Mouse (Mus musculus) layer of hippocampus, postnatal 25 days (tissue): ENCODE measurements at regions not wholly inside any gene's neighbourhood (a gene's known extent, or its start where the extent isn't known, plus 50 kb on each side); places are given as distances from the start of the nearest gene placed in this dataset.
"Not testable (repeated sequence)": the region's sequence is repeated elsewhere in the genome, so short reads cannot be mapped to it uniquely, and the experiment has no call there.

Source experiments
- DNase-seq, 2 experiments: peaks; one replicate each; pipeline ENCODE4 v3.0.0; 2022; ENCODE audit warnings: mixed read lengths in 2 of 2, low spot score in 1 of 2; ENCODE audit errors: extremely low spot score in 1 of 2

DNA sequence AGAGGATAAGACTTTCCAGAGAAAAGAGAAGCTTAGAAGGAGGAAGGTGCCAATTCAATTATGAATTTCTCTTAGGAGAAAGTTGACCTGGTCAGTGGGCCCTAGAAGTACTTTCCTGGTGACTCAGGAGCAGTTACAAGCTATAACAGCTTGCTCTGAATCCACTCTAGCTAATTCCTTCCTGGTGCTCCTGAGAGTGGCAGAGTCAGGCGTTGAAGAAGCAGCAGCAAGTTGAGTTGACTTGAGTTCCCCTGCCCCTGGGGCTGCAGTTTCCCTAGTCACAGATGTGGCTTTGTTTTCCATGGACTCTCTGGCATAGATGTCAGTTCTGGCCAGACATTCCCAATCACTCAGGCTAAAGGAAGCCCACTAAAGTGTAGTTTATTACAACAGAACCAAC, 85.9 kb downstream of the Osr1 start:
- no peak for DNase-seq

- no peak for DNase-seq
Measured at GRCm38 (mm10) chr12:9656324-9656723, 86.4 kb downstream of the Osr1 start.

DNA sequence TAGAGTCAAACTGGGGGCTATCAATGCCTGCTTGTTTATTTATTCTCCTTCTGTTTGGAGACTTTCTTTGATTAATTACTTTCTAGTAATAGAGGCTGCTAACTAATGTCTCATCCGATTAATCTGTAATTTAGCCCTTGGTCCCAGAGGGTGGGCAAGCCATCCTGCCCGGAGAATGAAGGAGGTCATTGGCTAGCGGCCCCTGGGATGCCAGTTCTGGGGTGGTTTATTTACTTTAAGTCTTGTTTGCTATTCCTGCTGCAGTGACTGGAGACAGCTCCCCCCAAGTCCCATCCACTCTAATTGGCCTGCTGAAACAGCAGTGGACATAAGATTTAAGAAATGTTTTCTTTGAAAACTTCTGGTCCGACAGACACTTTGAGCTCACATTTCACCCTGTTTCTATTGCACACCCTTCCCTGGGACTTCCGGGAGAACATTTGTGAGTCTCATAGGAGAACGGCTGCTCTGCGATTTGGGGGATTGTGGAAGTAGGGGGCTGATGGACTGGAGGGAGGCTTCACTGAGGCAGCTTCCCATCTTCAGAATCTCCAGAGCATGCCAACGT, 87.4 kb downstream of the Osr1 start:
- DNase-seq, result no peak

GRCm38 (mm10) chr12:9657793-9658192, 87.9 kb downstream of the Osr1 start:
- DNase-seq, result no peak

DNA sequence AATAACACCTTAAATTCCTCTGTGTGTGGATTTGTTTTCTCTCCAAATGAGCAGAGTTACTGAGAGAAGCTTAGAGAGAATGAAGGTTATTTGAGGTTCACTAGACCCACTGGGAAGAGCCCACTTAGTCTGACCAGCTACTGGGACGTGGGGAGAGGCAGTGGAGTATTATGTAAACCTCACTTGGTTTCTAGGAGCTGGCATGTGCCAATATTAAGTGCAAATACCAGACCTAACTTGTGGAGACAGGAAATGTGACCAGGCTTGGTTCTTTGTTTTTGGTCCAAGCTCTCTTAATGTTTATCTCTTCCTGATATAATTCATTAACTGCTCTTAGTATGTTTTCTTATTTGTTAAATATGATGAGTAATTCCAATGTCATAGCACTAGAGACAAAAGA, 90.4 kb downstream of the Osr1 start:
- no peak for DNase-seq

DNA sequence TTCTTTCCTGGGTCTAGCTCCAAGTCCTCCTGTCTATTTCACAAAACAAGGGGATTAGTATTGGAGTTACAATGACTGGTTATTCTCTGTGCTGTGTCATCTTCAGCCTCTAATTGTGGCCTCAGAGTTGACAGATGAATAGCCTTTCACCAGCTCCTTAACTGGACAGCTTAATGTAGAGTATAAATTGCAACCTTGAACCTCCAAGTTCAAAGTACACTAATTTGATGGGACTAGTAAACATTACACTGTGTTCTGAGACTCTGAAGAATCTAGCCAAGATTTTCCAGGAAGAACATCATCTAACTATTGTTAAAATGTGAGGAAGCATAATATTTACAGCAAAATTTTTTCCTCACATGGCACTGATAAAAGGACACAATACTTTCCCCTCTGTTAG, 118.9 kb downstream of the Osr1 start:
- no peak for DNase-seq

GRCm38 (mm10) chr12:9689541-9689940, 119.6 kb downstream of the Osr1 start:
- DNase-seq, result no peak

GRCm38 (mm10) chr12:9732921-9733320, 163.0 kb downstream of the Osr1 start:
- no peak for DNase-seq

- no peak for DNase-seq
Measured at GRCm38 (mm10) chr12:9744709-9745395, 174.9 kb downstream of the Osr1 start.

GRCm38 (mm10) chr12:9751261-9752078, 181.6 kb downstream of the Osr1 start:
- no peak for DNase-seq

DNA sequence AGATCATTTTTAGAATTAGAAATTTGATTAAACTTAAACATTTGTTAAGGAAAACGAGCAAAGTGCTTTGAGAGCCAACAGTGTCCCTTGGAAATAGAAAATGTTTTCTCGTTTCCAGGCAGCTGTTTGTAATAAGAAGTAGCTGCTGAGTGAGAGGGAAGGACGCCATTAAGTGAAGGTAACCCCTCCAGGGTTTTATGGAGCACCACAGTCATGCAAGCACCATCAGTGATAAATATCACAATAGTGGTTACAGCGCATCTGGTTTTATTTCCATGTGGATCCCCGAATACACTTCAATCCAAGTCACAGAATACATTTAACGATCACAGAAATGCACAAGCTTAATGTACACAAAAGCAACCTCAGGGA, 182.1 kb downstream of the Osr1 start:
- DNase-seq, result no peak

DNA sequence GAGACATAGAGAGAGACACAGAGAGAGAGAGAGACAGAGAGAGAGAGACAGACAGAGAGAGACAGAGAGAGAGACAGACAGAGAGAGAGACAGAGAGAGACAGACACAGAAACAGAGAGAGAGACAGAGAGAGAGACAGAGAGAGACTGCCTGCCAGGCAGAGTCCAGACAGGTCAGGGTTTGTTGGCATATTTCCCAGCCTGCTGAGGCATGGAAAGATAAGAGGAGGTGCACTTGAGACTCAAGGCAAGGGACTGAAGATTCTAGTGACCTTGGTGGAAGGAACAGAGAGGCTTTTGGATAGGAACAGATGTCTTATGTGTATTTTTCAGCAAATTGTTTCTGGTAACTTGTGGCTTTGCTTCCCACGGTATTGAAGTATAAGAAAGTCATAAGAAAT, 186.5 kb downstream of the Osr1 start:
- no peak for DNase-seq

DNA sequence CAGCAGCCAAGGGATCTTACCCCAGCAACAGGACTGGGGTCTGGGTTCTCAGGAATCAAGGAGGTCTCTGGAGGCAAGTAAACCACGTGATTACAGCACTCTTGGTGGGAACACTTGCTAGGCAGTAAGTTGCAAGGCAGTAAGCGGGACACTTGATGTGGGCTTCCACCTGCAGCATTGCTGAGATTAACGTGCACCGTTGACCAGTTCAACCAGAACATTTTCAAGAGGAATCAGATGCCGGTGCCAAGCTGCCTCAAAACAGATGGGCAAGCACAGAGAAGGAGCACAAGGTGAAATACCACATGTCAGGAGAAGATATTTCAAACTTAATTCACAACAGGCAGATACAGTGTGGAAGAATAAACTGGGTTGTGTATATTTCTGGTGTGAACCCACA, 190.9 kb downstream of the Osr1 start:
- DNase-seq, result no peak

GRCm38 (mm10) chr12:9762291-9762811, 192.4 kb downstream of the Osr1 start:
- not testable (repeated sequence) for DNase-seq

DNA sequence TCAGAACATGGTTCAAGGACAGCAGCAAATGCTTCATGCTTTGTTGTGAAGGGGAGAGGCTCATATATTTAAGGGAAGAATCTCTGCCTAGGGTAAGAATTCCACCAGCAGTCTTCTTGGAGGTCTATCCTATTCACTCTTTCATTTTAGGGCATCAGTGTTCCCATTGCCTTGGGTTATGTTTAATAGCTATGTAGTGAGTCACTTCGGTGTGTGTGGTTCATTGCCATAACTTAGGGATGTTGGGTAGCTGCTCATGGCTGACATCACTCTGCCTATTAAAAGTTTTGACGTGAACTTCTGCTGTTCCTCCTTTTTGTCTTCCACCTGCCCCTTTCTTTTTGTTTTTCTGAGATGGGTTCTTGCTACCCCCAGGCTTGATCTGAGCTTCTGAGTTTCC, 192.9 kb downstream of the Osr1 start:
- no peak for DNase-seq

- DNase-seq, result no peak
Measured at GRCm38 (mm10) chr12:9770908-9771307, 201.0 kb downstream of the Osr1 start.

DNA sequence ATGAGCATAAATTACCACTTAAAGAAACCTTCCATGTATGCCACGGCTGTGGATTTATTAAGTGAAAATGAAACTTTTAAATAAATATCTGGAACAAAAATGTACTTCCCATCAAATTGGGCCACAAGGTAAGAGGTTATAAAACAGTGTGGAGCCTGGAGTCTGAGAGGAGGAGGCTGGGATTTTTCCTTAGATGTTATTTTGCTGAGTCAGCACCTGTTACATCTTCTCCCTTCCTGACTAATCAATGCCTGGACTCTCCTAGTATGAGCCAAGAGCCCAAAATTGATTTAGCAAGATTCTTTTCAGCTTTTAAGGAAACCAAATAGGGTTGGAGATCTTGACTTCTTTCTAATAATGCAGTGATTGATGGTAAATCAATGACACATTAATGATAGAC, 203.0 kb downstream of the Osr1 start:
- DNase-seq, result no peak

DNA sequence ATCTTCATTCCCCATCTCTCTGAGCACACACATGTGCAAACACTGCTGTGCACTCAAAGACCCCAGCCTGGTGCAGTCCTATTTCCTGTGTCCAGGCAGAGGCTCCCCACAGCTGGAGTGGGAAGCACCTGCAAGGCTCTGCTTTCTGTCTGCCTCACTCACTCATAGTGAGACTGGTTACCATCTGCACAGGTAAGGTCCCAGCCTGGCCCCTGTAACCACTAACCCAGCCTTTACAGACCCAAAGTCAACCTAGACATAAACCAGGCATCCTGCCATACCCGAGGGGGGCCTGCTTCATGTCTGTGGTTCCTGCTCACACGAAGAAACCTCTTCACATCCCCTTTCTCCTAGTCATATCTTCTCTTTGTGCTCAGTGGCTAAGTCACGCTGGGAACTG, 232.4 kb downstream of the Osr1 start:
- DNase-seq, result no peak

DNA sequence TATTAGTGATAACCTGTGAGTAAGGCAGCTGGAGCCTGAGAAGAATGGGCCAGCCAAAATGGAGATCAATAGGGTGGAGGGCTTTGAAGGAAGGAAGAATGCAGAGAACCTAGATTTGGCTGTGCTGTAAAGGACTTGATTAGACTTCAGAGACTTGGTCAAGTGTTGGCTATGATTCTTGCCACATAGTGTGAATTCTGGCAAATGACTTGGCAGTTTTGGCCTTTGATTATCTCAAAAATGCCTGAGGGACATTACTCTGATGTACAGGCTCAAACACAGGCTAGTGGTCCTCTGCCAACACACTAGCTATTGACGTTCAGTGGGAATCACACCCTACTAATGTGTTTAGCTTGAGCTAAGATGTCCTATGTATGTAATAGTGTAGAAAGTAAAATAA, 237.5 kb downstream of the Osr1 start:
- DNase-seq, result no peak

- no peak for DNase-seq
Measured at GRCm38 (mm10) chr12:9833273-9833672, 263.4 kb downstream of the Osr1 start.

- no peak for DNase-seq
Measured at GRCm38 (mm10) chr12:9839198-9839845, 269.4 kb downstream of the Osr1 start.
